Mouse (Mus musculus) left cerebral cortex, postnatal 25 days (tissue): ENCODE results near the gene Oscp1. TPM values are rescaled to one million over a fixed set of nuclear protein-coding genes. Genes with fewer than 3 reads are reported as not detected.
A peak's percentile ranks its signal among the peaks of the same experiment; 100 is the strongest.
"Not testable (repeated sequence)": the region's sequence is repeated elsewhere in the genome, so short reads cannot be mapped to it uniquely, and the experiment has no call there.

ENCODE experiments used
- DNase-seq, 2 experiments: peaks; one replicate each; pipeline ENCODE4 v3.0.0; 2022; ENCODE audit warnings: low spot score in 2 of 2, mixed read lengths in 1 of 2
- intact Hi-C: fragments of 180-260 bp; cut with DNase I; formaldehyde crosslinking; loops from one replicate; pipeline ENCODE4 v1.15.1; 2025
- total RNA-seq, 2 experiments: library from RNA; stranded (reverse); gene quantifications; 2 replicates each; pipeline ENCODE4 v1.2.3; 2021

Gene Oscp1
- total RNA-seq, 2 experiments from 2014 or later: 45.5 to 55.8 TPM

DNA sequence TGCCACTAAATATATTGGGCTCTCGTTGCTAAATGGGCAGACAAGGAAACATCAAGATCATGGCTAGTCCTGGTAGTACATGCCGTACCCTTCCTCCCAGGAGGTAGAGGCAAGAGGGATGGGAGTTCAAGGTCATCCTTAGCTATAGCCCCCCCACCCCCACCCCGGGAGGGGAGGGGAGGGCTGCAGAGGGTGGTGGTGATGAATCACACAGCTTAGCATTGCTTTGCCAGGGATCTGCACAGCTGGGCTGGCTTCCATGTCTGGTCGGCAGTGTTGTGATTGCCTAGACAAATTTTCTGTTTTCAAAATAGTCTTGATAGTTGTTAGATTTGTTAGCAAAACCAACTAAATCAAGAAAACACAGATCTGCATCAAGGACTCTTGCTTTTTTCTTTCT is 20.9 kb downstream of the Oscp1 start:
- intact Hi-C loops: no loop called here
- DNase-seq: no peak

GRCm38 (mm10) chr4:126081601-126082000 is 23.2 kb downstream of the Oscp1 start:
- DNase-seq: no peak
- intact Hi-C loops: no loop called here

- intact Hi-C loops: no loop called here
- DNase-seq: no peak
These were observed 24.7 kb downstream of the Oscp1 start for GRCm38 (mm10) chr4:126083021-126083420.

- DNase-seq: no peak
- intact Hi-C loops: no loop called here
These were observed 26.0 kb downstream of the Oscp1 start for GRCm38 (mm10) chr4:126084382-126084781.

DNA sequence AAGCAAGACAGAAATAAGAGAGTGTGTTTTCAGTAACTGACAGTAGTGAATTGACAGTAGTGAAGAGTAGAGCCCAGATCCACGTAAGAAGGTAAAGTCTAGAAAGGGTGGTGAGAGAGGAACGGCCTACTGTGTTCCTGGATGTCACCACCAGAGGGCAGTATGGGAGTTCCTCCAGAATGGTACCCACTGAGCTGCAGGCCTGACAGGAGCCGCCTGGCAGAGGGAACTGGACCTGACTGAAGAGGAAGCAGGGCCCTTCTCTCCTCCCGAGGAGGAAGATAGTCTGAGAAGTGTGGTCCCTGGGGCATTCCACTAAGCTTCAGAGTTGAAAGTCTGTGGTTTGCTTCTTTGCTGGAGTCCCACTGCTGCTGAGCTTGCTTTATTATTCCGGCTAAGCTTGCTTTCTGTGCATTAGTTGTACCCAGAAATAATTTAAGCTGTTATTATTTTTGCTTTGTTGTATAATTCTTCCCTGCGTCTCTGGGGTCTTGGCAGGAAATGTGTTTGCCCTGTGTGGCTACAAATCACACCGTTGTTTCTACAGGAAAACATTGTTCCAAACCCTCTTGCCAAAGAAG is 27.7 kb downstream of the Oscp1 start:
- DNase-seq: peak; percentile 77 to 85
- intact Hi-C loops: loop anchor here (1.0 to 5.0 kb wide), 2 partner anchors 28 to 71 kb away; no protein-coding TSS in a partner anchor

DNA sequence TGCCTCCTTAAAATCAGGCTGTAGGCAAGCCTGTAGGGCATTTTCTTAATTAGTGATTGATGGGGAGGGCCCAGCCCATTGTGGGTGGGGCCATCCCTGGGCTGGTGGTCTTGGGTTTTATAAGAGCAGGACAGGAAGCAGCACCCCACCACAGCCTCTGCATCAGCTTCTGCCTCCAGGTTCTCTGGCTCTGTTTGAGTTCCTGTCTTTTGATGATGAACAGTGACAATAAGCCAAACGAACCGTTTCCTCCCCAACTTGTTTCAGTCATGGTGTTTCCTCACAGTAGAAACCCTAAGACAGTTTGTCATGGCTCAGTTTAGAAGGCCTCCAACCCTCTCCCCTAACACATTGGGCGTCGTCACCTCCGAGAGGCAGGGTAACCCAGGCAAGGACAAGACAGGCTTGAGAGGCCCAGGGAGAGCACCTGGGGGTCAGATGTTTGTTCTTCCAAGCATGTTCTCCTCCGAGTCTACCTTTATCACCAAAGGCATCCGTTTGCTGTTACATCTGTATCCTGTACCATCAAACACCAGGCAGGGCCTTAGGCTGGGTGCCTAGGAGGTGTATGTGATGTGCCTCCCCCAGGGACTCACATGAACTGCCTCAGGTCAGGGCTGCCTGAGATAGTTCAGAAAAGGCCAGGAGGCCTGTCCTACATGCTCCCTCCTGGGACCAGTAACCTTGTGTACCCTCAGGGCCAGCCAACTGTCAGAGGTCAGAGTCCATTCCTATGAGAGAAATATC is 31.9 kb downstream of the Oscp1 start:
- intact Hi-C loops: no loop called here
- no peak for DNase-seq

- intact Hi-C loops: no loop called here
These were observed 32.4 kb downstream of the Oscp1 start for GRCm38 (mm10) chr4:126090848-126091124.

DNA sequence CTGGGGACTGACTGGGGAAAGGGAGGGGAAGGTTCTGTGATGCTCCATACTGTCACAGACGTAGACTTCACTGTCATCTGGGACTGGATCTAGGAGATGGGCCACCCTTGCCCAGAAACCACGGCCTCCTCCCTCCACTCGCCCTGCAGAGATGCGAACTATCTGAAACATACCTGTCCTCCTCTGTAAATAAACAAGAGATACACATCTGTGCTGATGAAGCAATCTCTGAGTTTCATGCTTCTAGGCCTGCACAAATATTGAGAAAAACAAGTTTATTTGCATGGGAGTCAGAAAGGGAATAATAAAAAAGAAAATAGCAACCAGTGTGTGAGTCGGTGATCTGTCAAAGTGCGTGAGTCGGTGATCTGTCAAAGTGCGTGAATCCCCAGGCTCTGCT is 33.5 kb downstream of the Oscp1 start:
- intact Hi-C loops: no loop called here
- DNase-seq: no peak

More at GRCm38 (mm10) chr4:126090848-126091124, 32.4 kb downstream of the Oscp1 start:
- DNase-seq: no peak

DNA sequence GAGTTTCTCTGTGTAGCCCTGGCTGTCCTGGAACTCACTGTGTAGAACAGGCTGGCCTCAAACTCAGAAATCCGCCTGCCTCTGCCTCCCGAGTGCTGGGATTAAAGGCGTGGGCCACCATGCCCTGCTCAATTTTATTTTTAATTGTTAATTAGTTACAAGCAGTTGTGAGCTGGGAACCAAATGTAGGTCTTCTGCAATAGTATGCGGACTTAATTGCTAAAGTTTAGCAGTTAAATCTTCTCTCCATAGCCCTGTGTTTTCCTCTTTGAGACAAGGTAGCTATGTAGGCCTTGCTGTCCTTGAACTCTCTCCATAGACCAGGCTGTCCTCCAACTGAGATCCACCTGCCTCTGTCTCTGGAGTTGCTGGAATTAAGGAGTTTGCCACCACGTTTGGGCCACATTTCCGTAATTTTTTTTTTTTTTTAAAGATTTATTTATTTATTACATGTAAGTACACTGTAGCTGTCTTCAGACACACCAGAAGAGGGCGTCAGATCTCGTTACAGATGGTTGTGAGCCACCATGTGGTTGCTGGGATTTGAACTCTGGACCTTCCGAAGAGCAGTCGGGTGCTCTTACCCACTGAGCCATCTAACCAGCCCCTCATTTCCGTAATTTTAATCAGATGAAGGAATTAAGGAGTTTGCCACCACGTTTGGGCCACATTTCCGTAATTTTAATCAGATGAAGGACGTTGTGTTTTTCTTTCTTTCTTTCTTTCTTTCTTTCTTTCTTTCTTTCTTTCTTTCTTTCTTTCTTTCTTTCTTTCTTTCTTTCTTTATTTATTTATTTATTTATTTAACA is 37.5 kb downstream of the Oscp1 start:
- intact Hi-C loops, DNase-seq: not testable (repeated sequence)

GRCm38 (mm10) chr4:126096464-126097111 is 38.2 kb downstream of the Oscp1 start, which contains the start of gene Lsm10:
Gene Lsm10, plus strand, starts transcription at chr4:126096623.
- peak; percentile 96 to 99 for DNase-seq
- intact Hi-C loops: no loop called here

GRCm38 (mm10) chr4:126097711-126098253 is 39.4 kb downstream of the Oscp1 start:
- intact Hi-C loops: no loop called here
- no peak for DNase-seq

GRCm38 (mm10) chr4:126099365-126099764 is 41.0 kb downstream of the Oscp1 start:
- no peak for DNase-seq
- intact Hi-C loops: no loop called here

- DNase-seq: no peak
- intact Hi-C loops: loop anchor here (5.0 kb wide), 1 partner anchor 157 kb away; the partner anchor contains the start of gene Map7d1
These were observed 42.4 kb downstream of the Oscp1 start for GRCm38 (mm10) chr4:126100764-126101163.

GRCm38 (mm10) chr4:126102061-126102841 is 43.9 kb downstream of the Oscp1 start:
- intact Hi-C loops: loop anchor here (2.0 to 5.0 kb wide), 2 partner anchors 17 to 155 kb away; partner anchors contain the start of gene Map7d1
- DNase-seq: peak in 1 of 2 experiments; percentile 81

DNA sequence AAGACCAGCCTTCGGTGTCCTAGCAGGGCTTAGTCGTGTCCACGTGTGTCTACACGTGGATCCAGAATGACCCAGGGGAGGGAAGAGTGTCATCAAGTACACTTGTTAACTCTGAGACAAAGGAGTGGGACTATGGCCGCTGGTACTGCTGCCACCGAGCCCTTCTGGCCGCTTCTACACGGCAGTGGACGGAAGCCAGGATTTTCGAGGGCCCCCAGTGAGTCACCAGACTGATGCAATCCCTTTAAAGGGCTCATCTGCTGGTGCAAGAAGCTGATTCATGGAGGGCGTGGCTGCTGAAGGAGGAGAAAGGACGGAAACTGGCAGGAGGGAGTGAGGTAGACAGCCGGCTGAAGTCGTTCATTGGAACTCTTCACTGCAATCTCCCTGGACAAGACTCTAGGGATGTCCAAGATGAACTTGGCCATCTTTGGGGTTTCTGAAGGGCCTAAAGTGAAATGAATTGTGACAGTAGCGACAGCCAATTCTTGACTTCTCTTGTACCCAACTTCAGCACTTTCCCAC is 44.8 kb downstream of the Oscp1 start:
- intact Hi-C loops: loop anchor here (2.0 to 5.0 kb wide), 2 partner anchors 16 to 154 kb away; partner anchors contain the start of gene Map7d1
- DNase-seq: peak; percentile 79 to 94

- intact Hi-C loops: loop anchor here (2.0 to 5.0 kb wide), 2 partner anchors 15 to 154 kb away; partner anchors contain the start of gene Map7d1
These were observed 45.3 kb downstream of the Oscp1 start, which contains the start of gene Stk40 for GRCm38 (mm10) chr4:126103590-126104068. Gene Stk40, plus strand, starts transcription at chr4:126103957.

DNA sequence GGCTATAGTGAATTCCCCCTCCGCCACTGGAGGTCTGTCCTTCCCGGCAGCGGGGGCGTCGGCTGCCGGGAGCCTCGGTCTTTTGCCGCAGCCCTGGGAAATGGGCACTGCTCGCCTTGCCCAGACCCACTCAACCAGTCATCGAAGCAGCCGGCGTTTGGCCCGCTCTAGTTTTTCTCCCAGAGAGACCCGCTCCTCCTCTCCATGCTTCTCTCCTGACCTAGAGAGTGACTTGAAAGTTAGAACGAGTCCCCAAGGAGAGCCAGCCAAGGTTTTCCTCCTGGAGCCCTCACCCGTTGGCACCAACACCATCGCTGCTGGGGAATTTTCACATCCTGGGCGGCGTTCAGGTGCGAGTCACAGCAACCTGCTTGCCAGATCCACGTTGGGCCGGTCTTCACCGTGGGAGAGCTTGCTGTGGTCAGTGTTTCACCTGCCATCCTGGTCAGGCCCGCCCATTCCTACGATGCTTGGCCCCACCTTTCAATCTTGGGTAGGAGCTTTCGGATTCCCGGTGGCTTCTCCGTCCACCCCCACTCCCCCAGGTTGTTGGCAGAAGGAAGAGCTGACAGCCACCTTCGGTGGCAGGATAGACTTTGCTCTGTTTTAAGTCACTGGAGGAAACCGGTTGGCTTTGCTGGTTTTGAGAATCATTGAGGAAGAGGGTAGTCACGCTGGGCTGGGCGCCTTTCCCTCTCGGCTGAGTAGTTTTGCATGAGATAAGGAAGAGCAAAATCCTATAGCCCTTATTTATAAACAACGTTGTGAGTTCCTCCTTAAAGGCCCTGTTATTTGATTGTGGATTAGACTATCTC is 46.1 kb downstream of the Oscp1 start:
- intact Hi-C loops: loop anchor here (5.0 kb wide), 1 partner anchor 153 kb away; the partner anchor contains the start of gene Map7d1
- DNase-seq: peak; percentile 28 to 49

More at GRCm38 (mm10) chr4:126103590-126104068, 45.3 kb downstream of the Oscp1 start, which contains the start of gene Stk40:
- DNase-seq: peak; percentile 94 to 98
